Mouse (Mus musculus) midbrain, postnatal 0 days (tissue): Measurements from ENCODE around the gene Hdac5. TPM values are rescaled to one million over a fixed set of nuclear protein-coding genes. Genes with fewer than 3 reads are reported as not detected.

Experiments used
- ATAC-seq: fragments of 200-750 bp; cut with Nextera tagmentation; 2 replicates; pipeline ENCODE4 v1.8.0; 2017; ENCODE audit warnings: moderate number of reproducible peaks, mild to moderate bottlenecking, moderate TSS enrichment, moderate library complexity; ENCODE audit not compliant: low FRiP score
- DNase-seq: peaks from one replicate; pipeline ENCODE4 v3.0.0-alpha.2; 2015; ENCODE audit warnings: low spot score
- H3K27ac ChIP-seq: fragments of 300-500 bp; sonication (generic); 2 replicates; pipeline ENCODE4 v1.5.1; 2014; ENCODE audit warnings: low read depth, mild to moderate bottlenecking, low read length, mixed read lengths
- H3K27me3 ChIP-seq: fragments of 300-500 bp; sonication (generic); 2 replicates; pipeline ENCODE4 v1.6.1; 2014; ENCODE audit warnings: low read length, control low read depth, mixed read lengths; ENCODE audit not compliant: insufficient read depth
- H3K36me3 ChIP-seq: fragments of 300-500 bp; sonication (generic); 2 replicates; pipeline ENCODE4 v1.6.1; 2014; ENCODE audit warnings: low read length, control low read depth, mixed read lengths; ENCODE audit not compliant: insufficient read depth
- H3K4me1 ChIP-seq: fragments of 300-500 bp; sonication (generic); 2 replicates; pipeline ENCODE4 v1.6.1; 2014; ENCODE audit warnings: mild to moderate bottlenecking, control low read depth, antibody characterized with exemption, low read length, mixed read lengths; ENCODE audit not compliant: insufficient read depth
- H3K4me2 ChIP-seq: fragments of 300-500 bp; sonication (generic); 2 replicates; pipeline ENCODE4 v1.6.1; 2014; ENCODE audit warnings: low read depth, mild to moderate bottlenecking, low read length, mixed read lengths; ENCODE audit not compliant: poor library complexity, severe bottlenecking
- H3K4me3 ChIP-seq: fragments of 300-500 bp; sonication (generic); 2 replicates; pipeline ENCODE4 v1.5.1; 2014; ENCODE audit warnings: low read depth, mild to moderate bottlenecking, low read length, moderate library complexity
- H3K9ac ChIP-seq: fragments of 300-500 bp; sonication (generic); replicated peaks from 2 replicates; pipeline ENCODE4 v1.6.1; 2014; ENCODE audit warnings: mild to moderate bottlenecking, low read length, moderate library complexity, mixed read lengths; ENCODE audit not compliant: poor library complexity, severe bottlenecking
- H3K9me3 ChIP-seq: fragments of 300-500 bp; sonication (generic); 2 replicates; pipeline ENCODE4 v1.6.1; 2016; ENCODE audit warnings: low read length, control low read depth
- CTCF ChIP-seq: IDR thresholded peaks from 2 replicates; pipeline ENCODE4 v1.5.1; 2016; ENCODE audit warnings: antibody characterized with exemption, mild to moderate bottlenecking
- WGBS: fragments of 180-500 bp; shearing (Covaris S2); extraction: QIAGEN DNeasy Blood & Tissue Kit; methylation state at CpG from one replicate; pipeline ENCODE4 v1.1.7; 2014; 5-methylcytosine and 5-hydroxymethylcytosine counted together
- polyA plus RNA-seq: library from polyadenylated mRNA; unstranded; fragments of >200 nt; fragmentation: Nextera tagmentation; extraction: Ambion mirVana; gene quantifications from 2 replicates; pipeline ENCODE4 v1.2.1, GENCODE M21; 2015
- total RNA-seq: library from RNA; depleted of rRNA; stranded (reverse); fragments of >200 nt; gene quantifications from 2 replicates; pipeline ENCODE4 v1.2.3, GENCODE M21; 2014; rRNA removed

Hdac5 gene
- total RNA-seq (183 and 263 TPM in 2 replicates), polyA plus RNA-seq (61.9 and 65.9 TPM in 2 replicates)

GRCm38 (mm10) chr11:102230006-102230741, at the start of gene Hdac5:
Hdac5 (minus strand) TSS chr11:102230166.
- Histone ChIP-seq H3K27me3 (no peaks in the 10 kb centered on the region), H3K27ac (peak within 1 kb of the TSS; percentile 84), H3K9me3 (no peaks in the 10 kb centered on the region), H3K36me3 (no peaks in the 10 kb centered on the region), H3K4me3 (peak within 1 kb of the TSS; percentile 93), H3K9ac (peak within 1 kb of the TSS; percentile 94), H3K4me1 (peaks cover 17% of the 10 kb centered on the region), H3K4me2 (peak within 1 kb of the TSS; percentile 78)
- TF ChIP-seq CTCF: peak; percentile 31
- peak; percentile 91 for ATAC-seq
- DNase-seq: peak; percentile 99
- WGBS: 1% methylated on average over 34 of the region's 49 CpGs

- peaks cover 3% of the 10 kb centered on the region; the same call in 1 of the 2 replicates for H3K4me1 ChIP-seq
- no peaks in the 10 kb centered on the region for H3K36me3 ChIP-seq
- 94% methylated on average over 3 of the region's 3 CpGs for WGBS
- ATAC-seq (no peak), DNase-seq (no peak)
- no peak overlapping the region for H3K27ac ChIP-seq
- no peak overlapping the region for H3K4me3 ChIP-seq
- no peak for TF ChIP-seq CTCF
- H3K4me2 ChIP-seq: no peak overlapping the region
- no peaks in the 10 kb centered on the region for H3K9me3 ChIP-seq
- H3K9ac ChIP-seq: no peak overlapping the region
- no peaks in the 10 kb centered on the region for H3K27me3 ChIP-seq
These were observed 49.6 kb upstream of the Hdac5 start for GRCm38 (mm10) chr11:102279595-102279994.

DNA sequence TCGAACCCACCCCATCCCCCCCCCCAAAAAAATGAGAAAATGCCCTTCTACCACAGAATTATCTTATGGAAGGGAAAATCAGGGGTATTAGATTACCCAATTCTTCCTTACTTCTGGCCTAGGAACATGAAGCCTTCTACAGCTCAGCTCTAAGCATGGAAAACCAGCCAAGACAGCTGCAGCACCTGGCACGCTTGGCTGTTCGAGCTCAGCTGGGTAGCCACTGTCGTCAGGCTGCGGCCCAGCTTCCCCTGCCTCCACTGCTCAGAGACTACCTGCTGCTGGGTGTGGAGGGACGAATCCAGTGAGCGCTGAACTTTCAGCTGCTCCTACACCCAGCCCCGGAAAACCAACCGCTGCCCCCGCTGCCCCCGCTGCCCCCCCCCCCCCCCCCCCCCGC, 47.8 kb upstream of the Hdac5 start:
- TF ChIP-seq CTCF: no peak
- no peak for ATAC-seq
- Histone ChIP-seq H3K4me2 (no peak overlapping the region), H3K27me3 (no peaks in the 10 kb centered on the region), H3K36me3 (no peaks in the 10 kb centered on the region), H3K4me3 (no peak overlapping the region), H3K4me1 (peaks cover 3% of the 10 kb centered on the region; the same call in 1 of the 2 replicates), H3K9ac (no peak overlapping the region), H3K9me3 (no peaks in the 10 kb centered on the region), H3K27ac (no peak overlapping the region)
- no peak for DNase-seq
- WGBS: 42% methylated on average over 10 of the region's 12 CpGs

GRCm38 (mm10) chr11:102276411-102276915, 46.5 kb upstream of the Hdac5 start:
- WGBS: under 1% methylated on average over 32 of the region's 33 CpGs
- H3K36me3 ChIP-seq: no peaks in the 10 kb centered on the region
- H3K4me1 ChIP-seq: peaks cover 3% of the 10 kb centered on the region; the same call in 1 of the 2 replicates
- no peaks in the 10 kb centered on the region for H3K9me3 ChIP-seq
- peak overlapping the region; percentile 80 for H3K4me2 ChIP-seq
- peak overlapping the region; percentile 60; the same call in 1 of the 2 replicates for H3K27ac ChIP-seq
- H3K9ac ChIP-seq: peak overlapping the region; percentile 65
- peak overlapping the region; percentile 34 for H3K4me3 ChIP-seq
- no peak for TF ChIP-seq CTCF
- no peaks in the 10 kb centered on the region for H3K27me3 ChIP-seq
- ATAC-seq (peak; percentile 72), DNase-seq (peak; percentile 40)

DNA sequence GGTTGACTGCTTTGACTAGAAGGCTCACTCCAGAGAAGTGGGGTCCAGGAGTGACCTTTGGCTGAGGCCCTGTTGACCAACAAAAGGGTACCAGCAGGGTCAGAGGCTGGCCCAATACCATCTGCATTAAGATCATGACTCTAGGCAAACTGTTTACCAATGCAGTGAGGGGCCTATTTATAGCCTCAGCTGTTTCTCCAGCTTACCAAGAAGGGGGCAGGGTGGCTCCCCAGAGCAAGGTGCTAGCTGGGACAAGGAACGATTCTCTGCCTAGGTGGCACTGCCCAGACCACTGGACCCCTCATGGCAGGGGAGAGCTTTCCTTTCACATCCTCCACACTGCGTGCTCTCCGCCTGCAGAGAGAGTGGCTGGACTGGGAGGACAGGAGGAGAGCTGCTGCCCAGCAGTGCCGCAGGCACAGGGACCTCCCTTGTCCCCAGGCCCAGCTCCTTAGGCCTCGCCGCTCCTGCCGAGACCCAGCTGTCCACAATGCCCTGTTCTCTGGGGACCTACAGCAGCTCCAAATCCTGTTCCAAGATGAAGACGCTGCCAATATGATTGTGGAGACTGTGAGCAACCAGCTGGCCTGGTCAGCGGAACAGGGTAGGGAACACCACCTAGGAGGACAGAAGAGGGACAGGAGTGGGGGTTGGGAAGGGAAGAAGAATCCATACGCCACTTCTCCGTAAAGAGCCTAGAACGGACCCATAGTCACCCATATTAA, 38.7 kb upstream of the Hdac5 start, which contains the start of gene Asb16:
TSS of gene Asb16 (plus strand) at position 224 of the 725 bp plus-strand sequence.
- WGBS: 81% methylated on average over 12 of the region's 12 CpGs
- no peak within 1 kb of the TSS for H3K4me2 ChIP-seq
- no peak within 1 kb of the TSS for H3K4me3 ChIP-seq
- no peaks in the 10 kb centered on the region for H3K4me1 ChIP-seq
- no peak within 1 kb of the TSS for H3K27ac ChIP-seq
- no peaks in the 10 kb centered on the region for H3K36me3 ChIP-seq
- ATAC-seq: no peak
- H3K9me3 ChIP-seq: no peaks in the 10 kb centered on the region
- no peak for DNase-seq
- H3K9ac ChIP-seq: no peak within 1 kb of the TSS
- TF ChIP-seq CTCF: no peak
- no peaks in the 10 kb centered on the region for H3K27me3 ChIP-seq
